Mouse (Mus musculus) bone marrow, adult 2 months (tissue): ENCODE results near the gene Zmynd12.

Experiments
- CTCF ChIP-seq: fragments of 200-500 bp; IDR thresholded peaks from 2 replicates; pipeline ENCODE4 v1.5.1; 2011; ENCODE audit warnings: low read length, control low read depth; ENCODE audit not compliant: control insufficient read depth, insufficient read depth
- POLR2A ChIP-seq: fragments of 200-500 bp; IDR thresholded peaks from 2 replicates; pipeline ENCODE4 v1.6.1; 2011; ENCODE audit warnings: low read depth, mild to moderate bottlenecking, control low read depth, low read length, borderline replicate concordance; ENCODE audit not compliant: control insufficient read depth

GRCm38 (mm10) chr4:119403431-119403830 is 19.2 kb upstream of the Zmynd12 start:
- TF ChIP-seq CTCF: no peak
- TF ChIP-seq POLR2A: no peak
